1 mouse cellular context compared by ENCODE assay signal in the genomic region with DNA sequence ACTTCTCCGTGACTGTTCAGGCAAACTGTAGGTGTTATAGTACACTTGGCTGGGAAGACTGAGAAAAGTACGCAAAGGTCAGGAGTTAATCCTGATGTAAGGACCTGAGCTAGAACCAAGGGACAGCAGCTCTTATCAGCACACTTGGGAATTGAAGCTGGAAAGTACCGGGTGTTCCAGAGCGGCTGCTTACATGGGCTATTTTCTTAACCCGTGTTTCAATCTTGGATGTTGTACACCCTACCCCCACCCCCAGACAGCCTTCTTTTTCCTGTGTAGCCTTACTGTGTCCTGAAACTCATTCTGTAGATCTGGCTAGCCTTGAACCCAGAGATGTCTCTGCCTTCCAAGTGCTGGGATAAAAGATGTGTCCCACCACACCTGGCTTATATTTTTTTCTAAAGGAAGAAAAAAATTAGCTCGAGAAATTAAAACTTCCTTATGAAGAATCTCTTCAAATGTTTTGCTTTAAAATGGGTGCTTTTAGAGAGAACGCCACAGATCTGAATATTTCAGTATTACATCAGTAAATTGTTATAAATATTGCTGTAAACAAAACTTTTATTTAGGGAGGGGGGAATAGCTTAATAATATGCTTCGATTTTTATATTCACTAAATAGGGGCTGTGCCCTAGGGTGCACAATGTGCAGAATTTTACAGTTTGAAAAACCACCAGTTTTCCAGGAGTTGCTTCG.
TF ChIP-seq lines count a peak whose summit lies in the region.

No protein-coding gene starts in this region.

TF ChIP-seq in CH12.LX, 34 proteins besides CTCF, POLR2A, EP300 and RAD21 (continued from another document):
- TF ChIP-seq JUND (conservative IDR thresholded peaks at IDR 0.05; ENCODE audit: low read depth, low read length): no peak
- TF ChIP-seq MEF2A (IDR thresholded peaks at IDR 0.05; ENCODE audit: borderline replicate concordance, low read depth, low read length): 0 out of 2 replicates have a peak, but pooled peaks have one; percentile 19
- no peak for TF ChIP-seq MAZ (IDR thresholded peaks at IDR 0.05; ENCODE audit: low read depth, low read length)
- TF ChIP-seq KAT2A (IDR thresholded peaks at IDR 0.05; ENCODE audit: insufficient replicate concordance, low read length): no peak
- TF ChIP-seq BHLHE40 (IDR thresholded peaks at IDR 0.05; ENCODE audit: low read depth, low read length): 0 out of 2 replicates have a peak, but pooled peaks have one; percentile 37
TF ChIP-seq in CH12.LX: peak in this region for 7.
